Mouse (Mus musculus): Measurements from ENCODE around the gene 1700030K09Rik.

Gene 1700030K09Rik

GRCm38 (mm10) chr8:72458457-72458856, 14.8 kb downstream of the 1700030K09Rik start:
- no peak for ATAC-seq (ENCODE audit: insufficient number of reproducible peaks, low FRiP score, low TSS enrichment)

GRCm38 (mm10) chr8:72459881-72460533, 16.3 kb downstream of the 1700030K09Rik start:
- no peak for ATAC-seq (ENCODE audit: insufficient number of reproducible peaks, low FRiP score, low TSS enrichment)

- ATAC-seq (ENCODE audit: insufficient number of reproducible peaks, low FRiP score, low TSS enrichment), result no peak
Measured at GRCm38 (mm10) chr8:72464211-72464610, 20.5 kb downstream of the 1700030K09Rik start.

- no peak for ATAC-seq (ENCODE audit: insufficient number of reproducible peaks, low FRiP score, low TSS enrichment)
Measured at GRCm38 (mm10) chr8:72469243-72469642, 25.6 kb downstream of the 1700030K09Rik start.

- no peak for ATAC-seq (ENCODE audit: insufficient number of reproducible peaks, low FRiP score, low TSS enrichment)
Measured at GRCm38 (mm10) chr8:72469984-72470383, 26.3 kb downstream of the 1700030K09Rik start.

GRCm38 (mm10) chr8:72470684-72471083, 27.0 kb downstream of the 1700030K09Rik start:
- ATAC-seq (ENCODE audit: insufficient number of reproducible peaks, low FRiP score, low TSS enrichment), result no peak

GRCm38 (mm10) chr8:72474826-72475546, 31.3 kb downstream of the 1700030K09Rik start, which contains the start of gene Cherp:
Gene Cherp, minus strand, starts transcription at chr8:72475226.
- peak; percentile 94 for ATAC-seq (ENCODE audit: insufficient number of reproducible peaks, low FRiP score, low TSS enrichment)

GRCm38 (mm10) chr8:72485456-72486199, 41.9 kb downstream of the 1700030K09Rik start:
- no peak for ATAC-seq (ENCODE audit: insufficient number of reproducible peaks, low FRiP score, low TSS enrichment)

GRCm38 (mm10) chr8:72487014-72487413, 43.3 kb downstream of the 1700030K09Rik start:
- ATAC-seq (ENCODE audit: insufficient number of reproducible peaks, low FRiP score, low TSS enrichment), result no peak

- ATAC-seq (ENCODE audit: insufficient number of reproducible peaks, low FRiP score, low TSS enrichment), result no peak
Measured at GRCm38 (mm10) chr8:72491017-72491416, 47.3 kb downstream of the 1700030K09Rik start.

GRCm38 (mm10) chr8:72491680-72492621, 48.3 kb downstream of the 1700030K09Rik start, which contains the start of gene Slc35e1:
Gene Slc35e1, minus strand, starts transcription at chr8:72492614.
- peak; percentile 38 for ATAC-seq (ENCODE audit: insufficient number of reproducible peaks, low FRiP score, low TSS enrichment)

GRCm38 (mm10) chr8:72492622-72493081, 49.0 kb downstream of the 1700030K09Rik start:
- ATAC-seq (ENCODE audit: insufficient number of reproducible peaks, low FRiP score, low TSS enrichment), result peak; percentile 89

GRCm38 (mm10) chr8:72493381-72493780, 49.7 kb downstream of the 1700030K09Rik start:
- no peak for ATAC-seq (ENCODE audit: insufficient number of reproducible peaks, low FRiP score, low TSS enrichment)

- no peak for ATAC-seq (ENCODE audit: insufficient number of reproducible peaks, low FRiP score, low TSS enrichment)
Measured at GRCm38 (mm10) chr8:72495411-72496111, 51.9 kb downstream of the 1700030K09Rik start.

- ATAC-seq (ENCODE audit: insufficient number of reproducible peaks, low FRiP score, low TSS enrichment), result no peak
Measured at GRCm38 (mm10) chr8:72496217-72496616, 52.5 kb downstream of the 1700030K09Rik start.

GRCm38 (mm10) chr8:72497911-72498310, 54.2 kb downstream of the 1700030K09Rik start:
- ATAC-seq (ENCODE audit: insufficient number of reproducible peaks, low FRiP score, low TSS enrichment), result no peak

GRCm38 (mm10) chr8:72498527-72498926, 54.8 kb downstream of the 1700030K09Rik start:
- ATAC-seq (ENCODE audit: insufficient number of reproducible peaks, low FRiP score, low TSS enrichment), result no peak

- ATAC-seq (ENCODE audit: insufficient number of reproducible peaks, low FRiP score, low TSS enrichment), result no peak
Measured at GRCm38 (mm10) chr8:72499521-72500284, 56.0 kb downstream of the 1700030K09Rik start.
